Mouse (Mus musculus) monocyte, adult 5-6 weeks (primary cell): ENCODE measurements around the gene A630001G21Rik. TPM values are rescaled to one million over a fixed set of nuclear protein-coding genes. Genes with fewer than 3 reads are reported as not detected.
"Not testable (repeated sequence)": the region's sequence is repeated elsewhere in the genome, so short reads cannot be mapped to it uniquely, and the experiment has no call there.

Experiments
- ATAC-seq: fragments of 153-309, 156-312 bp; replicated peaks from 2 replicates; pipeline ENCODE4 v1.8.0; 2017; ENCODE audit warnings: mild to moderate bottlenecking; ENCODE audit not compliant: low TSS enrichment, insufficient number of reproducible peaks, severe bottlenecking, poor library complexity, low FRiP score
- total RNA-seq: library from RNA; stranded (forward); fragments of 200-1000, 200-491, 200-594 nt; gene quantifications from 3 replicates; pipeline ENCODE4 v1.2.3, GENCODE M21; 2017

The A630001G21Rik gene
- total RNA-seq: 106 to 140 TPM (median 120 TPM) in 3 replicates

DNA sequence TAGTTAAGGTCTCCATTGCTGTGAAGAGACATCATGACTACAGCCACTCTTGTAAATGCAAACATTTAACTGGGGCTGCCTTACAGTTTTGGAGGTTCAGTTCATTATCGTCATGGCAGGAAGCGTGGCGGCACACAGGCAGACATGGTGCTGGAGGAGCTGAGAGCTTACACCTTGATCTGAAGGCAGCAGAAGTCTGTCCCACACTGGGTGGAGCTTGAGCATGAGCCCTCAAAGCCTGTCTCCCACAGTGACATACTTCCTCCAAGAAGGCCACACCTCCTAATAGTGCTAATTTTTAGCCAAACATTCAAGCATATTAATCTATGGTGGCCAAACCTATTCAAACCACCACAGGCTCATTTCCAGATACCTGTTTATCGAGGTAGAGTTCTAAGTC is at the start of gene A630001G21Rik:
A630001G21Rik (minus strand) TSS at position 208 of the 400 bp plus-strand sequence.
- no peak for ATAC-seq

DNA sequence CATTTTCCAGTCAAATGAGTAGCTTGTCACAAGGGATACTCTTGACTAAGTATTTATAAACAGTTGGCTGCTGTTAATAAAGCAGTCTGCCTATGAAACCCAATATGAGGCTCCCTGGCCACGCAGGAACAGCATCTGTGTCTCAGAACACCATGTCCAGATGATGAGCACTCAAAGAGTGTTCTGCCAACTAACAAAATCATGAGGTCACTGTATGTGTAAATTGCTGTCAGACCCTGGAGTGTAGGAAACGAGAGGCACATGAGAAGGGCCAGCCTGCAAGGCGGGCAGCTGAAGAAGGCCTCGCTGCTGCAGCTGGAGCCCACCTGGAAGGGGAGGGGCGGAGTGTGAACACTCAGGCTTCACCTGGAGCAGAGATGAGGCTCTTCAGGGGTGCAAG is 48.7 kb upstream of the A630001G21Rik start:
- no peak for ATAC-seq

DNA sequence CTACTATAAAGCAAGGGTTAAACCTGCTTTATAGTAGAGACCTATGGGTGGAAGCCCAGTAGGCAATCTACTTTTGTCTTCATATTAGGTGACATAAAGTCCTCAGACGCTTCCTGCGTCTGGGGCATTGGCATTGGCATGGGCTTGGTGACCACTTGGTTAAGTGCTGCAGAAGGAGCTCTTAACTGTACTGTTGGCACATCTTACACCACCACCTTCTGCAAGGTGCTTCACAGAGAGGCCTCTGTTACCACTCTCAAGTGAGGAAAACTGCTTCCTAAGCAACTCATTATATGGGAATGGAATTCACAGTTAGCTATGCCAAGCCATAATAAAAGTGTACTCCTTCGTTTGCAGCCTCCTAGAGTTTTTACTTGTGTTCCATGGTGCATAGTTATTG is 46.5 kb upstream of the A630001G21Rik start:
- ATAC-seq: no peak

DNA sequence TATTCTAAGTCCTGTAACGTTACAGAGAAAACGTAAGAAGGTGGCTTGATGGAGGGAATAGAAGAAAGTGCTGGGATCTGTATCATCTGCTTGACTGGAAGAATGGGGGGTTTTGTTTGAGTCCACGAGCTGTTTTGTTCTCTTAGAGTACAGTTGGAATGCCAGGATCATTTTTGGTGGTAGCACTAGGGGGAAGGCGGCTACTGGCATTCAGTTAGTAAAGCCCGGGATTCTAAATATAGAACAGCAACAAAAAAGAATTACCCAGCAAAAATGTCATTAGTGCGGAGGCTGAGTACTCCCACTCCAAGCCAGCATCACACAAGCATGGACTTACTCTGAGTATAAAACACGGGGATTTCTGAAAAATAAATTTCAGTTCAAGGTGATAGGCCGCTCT is 43.8 kb upstream of the A630001G21Rik start:
- no peak for ATAC-seq

DNA sequence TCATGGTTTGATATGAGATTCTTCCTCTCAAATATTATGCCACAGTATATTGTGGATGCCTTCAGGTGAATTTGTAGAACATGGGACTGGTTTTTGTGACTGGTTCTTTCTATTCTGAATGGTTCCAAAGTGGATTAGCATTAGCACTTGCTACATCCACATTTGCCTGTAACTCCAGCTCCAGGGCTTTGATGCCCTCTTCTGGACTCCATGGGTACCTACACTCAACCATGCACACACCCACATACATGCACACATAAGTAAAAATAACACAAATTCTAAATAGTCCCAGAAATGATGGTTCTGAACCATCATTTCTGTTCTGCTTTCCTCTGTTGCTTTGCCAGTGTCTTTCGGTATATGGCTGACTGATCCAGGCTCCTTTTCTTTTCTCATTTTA is 41.3 kb upstream of the A630001G21Rik start:
- no peak for ATAC-seq

DNA sequence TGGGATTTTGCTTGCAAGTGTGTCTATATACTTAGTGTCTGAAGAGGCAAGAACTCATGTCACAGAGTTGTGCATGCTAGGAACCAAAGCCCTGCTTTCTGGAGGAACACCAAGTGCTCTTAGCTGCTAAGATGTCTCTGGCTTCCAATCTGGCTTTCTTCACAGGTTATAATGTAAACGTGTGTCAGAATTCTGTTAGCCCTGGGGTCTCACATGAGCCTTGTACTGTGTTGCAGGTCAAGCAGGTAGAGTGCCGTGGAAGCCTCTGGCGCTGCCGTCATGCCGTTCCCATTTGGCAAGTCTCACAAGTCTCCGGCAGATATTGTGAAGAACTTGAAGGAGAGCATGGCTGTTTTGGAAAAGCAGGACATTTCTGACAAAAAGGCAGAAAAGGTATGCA is 39.7 kb upstream of the A630001G21Rik start:
- ATAC-seq: no peak

DNA sequence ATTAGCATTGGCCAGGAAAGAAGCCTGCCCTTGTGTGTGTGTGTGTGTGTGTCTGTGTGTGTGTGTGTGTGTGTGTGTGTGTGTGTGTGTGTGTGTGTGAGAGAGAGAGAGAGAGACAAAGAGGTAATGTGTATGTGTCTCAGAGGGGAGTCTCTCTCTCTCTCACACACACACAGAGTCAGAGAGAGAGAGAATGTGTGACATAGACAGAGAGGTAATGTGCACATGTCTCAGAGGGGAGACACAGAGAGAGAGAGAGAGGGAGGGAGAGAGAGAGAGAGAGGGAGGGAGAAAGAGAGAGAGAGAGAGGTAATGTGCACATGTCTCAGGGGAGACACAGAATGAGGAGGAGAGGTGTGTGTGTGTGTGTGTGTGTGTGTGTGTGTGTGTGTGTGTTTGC is 35.8 kb upstream of the A630001G21Rik start:
- not testable (repeated sequence) for ATAC-seq

DNA sequence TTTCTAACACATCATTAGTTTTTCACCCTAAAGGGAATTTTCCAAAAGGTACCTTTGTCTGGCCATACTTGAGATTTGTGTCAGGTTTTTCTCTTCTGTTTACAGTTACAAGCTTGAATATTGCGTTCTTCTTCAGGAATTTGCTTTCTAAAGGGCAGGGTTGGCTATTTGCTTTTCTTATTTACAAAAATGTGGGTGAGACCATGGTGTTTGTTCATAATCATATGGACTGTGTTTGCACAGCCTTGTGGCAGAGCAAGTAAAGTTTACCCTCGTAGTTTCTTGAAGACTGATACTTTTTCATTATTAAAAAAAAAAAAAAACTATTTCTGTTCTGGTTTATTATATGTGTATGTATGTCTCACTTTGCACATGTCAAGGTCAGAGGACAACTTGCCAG is 32.3 kb upstream of the A630001G21Rik start:
- ATAC-seq: no peak

DNA sequence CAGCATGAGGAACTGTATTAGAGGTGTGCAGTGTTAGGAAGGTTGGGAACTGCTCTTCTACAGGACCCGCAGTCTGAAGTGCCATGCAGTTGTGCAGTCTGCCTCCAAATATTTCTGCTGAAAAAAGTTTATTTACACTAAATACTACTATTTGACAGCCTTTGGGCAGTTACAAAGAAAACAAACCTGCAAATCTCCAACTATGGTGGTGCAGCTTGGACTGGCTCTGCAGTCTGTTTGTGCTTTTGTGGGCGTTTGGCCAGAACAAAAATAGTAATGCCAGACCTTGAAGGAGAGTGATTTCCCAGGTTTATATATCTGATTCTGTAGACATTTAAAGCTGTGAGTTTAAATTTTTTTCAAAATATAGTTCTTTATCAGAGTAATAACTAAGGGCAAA is 31.9 kb upstream of the A630001G21Rik start:
- no peak for ATAC-seq

DNA sequence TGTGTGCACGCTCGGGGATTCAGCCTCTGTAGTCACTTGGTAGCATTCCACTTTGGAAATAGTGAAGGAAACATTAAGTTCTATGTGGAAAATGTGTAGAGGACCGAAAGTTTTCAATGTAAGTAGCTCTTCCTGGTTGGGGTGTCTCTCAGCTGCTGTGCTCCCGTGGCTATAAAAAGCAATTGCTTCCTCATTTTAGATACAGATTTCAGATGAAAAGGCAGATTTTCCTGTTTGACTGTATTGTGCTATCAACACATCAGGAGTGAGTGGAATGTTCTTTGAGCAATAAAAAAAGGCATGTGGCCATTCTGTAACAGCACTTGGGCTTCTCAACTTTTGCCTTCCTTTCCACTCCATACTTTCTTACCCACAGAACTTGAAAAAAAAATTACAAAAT is 30.8 kb upstream of the A630001G21Rik start:
- no peak for ATAC-seq

DNA sequence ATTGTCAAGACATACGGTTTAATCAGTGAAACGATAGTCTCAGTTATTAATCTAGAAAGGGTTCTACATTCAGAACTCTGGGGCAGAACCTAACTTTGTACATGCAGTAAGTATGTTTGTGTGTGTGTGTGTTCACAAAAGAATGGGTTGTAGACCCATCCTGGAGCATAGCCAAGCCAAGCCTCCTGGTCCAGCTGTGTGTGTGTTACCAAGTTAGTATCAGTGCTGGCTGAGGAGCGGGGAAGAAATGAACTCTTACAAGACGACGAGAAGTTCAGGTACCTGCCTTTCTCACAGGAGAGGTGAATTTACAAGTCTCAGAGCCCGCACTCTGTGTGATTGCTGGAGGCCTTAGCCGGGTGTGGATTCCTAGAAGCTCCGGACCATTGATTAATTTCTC is 26.1 kb upstream of the A630001G21Rik start:
- ATAC-seq: no peak

DNA sequence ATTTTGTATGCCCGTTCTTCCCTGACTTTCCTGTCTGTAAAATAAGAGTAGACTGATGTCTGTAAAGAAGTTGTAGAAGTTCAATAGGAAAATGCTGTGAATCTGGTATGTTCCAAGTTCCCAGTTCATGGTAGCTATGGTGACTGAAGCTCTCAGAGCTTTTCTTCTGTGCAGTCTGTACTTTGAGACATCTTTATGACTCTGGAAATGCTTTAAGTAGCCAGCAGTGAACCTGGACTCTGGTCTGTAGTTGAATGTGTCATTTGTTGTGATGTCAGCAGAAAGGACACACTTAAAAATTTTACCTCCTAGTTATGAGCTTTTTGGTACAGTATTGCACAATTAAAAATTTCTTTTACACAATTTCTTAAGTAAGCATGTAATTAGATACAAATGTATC is 24.1 kb upstream of the A630001G21Rik start:
- ATAC-seq: no peak

DNA sequence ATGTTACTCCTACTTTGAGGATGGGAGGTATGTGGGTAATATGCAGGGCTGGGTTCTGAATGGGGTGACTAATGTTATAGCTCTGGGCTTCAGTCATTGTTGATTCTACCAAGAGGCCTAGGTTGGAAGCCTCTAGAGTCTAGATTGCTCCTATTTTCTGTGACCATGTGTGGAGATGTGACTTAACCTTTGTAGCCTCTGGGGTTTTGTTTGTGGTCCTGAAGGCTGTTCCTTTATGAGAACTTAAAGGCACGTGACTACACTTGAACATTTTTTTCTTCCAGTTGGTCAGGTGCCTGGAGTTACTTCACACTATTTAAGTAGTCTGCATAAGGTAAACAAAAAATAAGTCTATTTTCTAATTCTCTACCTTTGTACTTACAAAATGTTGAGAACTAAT is 21.3 kb upstream of the A630001G21Rik start:
- no peak for ATAC-seq

DNA sequence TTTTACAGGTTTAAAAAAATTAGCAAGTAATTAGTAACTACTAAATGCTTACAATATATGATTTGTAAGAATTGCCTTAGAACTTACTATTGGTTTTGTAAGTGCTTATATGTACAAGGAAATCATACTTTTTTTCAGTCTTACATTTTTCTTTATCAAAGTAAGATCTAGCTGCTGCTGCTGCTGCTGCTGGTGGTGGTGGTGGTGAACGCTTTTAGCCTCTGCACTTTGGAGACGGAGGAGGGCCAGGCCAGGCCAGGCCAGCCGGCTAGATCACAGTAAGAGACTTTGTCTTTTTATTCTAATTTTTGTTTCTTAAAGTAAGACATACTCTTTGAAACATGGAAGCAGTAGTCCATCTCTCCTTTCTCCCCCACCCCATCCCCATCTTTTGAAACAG is 16.8 kb upstream of the A630001G21Rik start:
- no peak for ATAC-seq

DNA sequence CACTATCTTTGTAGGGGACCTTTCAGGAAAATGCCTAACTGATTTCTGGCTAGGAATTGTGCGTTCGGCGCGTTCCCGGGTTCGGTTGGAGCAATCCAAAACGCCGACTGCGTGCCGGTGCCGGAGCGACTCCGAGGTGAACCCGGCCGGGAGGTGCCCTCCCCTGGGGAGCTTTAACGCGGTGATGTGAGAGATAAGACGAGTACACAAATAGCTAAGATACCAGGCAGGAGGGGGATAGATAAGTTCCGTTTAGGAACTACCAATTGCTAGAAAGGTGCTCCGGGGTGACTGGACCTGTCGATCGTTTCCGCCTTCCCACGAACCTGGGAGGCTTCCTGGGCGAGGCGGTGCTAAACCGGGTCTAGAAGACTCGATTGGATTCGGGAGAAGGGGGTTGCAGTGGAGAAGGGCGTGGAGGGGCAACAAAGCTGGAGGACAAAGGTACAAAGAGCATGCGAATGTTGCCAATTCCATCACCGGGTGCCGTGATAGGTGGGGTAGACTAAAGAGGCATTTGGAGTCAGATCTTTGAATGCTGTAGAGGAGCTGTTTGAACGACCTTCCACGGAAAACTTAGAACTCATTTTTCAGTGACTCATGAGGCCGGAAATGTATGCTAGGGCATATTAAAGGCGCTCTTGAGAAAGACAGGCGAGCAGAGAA is 15.8 kb upstream of the A630001G21Rik start:
- peak; percentile 20; the same call in 1 of the 2 replicates for ATAC-seq

DNA sequence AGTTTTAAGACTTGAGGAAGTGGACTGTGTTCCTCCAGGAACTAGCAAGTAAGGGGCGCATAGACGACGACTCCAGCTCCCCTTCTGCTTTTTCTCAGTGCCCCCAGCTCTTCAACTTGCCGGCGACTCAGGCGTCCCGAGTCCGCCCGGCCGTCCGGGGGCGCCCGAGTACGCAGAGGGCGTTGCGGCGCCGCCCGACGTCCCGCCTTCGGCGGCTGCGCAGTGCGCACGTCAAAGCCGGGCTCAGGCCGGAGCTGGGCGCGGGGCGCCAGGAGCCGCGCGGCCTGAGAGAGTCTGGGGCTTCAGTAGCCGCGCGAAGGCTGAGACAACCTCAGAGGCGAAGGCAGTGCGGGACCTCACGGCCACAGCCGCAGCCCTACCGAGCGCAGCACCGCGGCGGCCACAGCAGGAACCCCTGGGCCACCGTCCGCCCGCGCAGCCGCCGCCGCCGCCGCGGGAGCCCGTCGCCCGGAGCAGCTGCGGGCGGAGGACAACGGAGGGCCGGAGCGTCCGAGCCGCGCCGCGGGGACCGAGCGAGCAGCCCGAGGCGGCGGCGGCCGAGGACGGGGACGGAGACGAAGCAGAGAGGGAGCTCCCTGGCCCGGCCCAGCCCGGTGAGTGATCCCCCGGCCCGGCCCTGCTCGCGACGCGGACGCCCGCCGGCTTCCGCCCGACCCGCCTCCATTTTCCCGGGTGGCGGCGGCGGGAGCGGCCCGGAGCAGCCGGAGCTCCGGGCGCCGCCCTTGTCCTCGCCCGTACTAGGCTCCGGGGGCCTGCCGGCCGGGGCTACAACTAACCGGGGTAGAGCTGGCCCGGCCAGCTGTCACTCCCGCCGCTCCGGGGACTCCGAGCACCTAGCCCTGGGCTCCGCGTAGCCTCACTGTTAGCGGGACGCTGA is 15.0 kb upstream of the A630001G21Rik start, which contains the start of gene Cab39:
Cab39 (plus strand) TSS at position 234 of the 898 bp plus-strand sequence.
- peak; percentile 83 for ATAC-seq

DNA sequence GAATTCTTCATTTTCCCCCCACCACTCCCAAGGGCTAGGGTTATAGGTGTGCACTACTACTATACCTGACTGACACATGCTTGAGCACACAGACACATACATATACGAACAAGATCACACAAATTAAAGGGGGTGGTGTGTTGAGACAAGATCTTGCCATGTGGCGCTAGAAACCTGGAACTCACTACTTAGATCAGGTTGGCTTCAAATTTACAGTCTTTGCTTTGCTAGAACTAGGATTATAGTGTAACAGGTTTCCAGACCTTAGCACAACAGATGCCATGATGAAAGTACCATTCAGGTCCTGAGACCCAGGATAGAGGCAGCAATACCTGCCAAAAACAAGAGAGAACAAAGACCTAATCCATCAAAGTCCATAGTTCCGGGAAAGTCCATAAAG is 13.0 kb upstream of the A630001G21Rik start:
- no peak for ATAC-seq

DNA sequence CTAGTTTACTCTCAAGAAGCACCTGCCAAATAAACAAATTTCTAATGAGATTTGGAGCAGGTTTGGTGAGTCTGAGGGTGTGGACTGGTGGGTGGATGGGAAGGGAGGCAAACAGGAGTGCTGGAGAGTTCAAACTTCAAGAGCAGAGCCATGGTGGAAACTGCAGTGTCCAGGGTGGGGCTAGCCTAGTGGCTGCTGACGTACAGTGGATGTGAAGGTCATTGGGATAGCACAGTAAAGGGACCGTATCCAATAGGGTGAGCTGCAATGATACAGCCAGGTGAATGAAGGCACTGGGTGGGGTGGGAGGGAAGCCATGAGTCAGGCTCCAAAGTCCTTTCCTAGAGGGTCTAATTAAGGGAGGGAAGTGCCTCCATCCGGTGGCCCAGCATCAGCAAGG is 12.1 kb upstream of the A630001G21Rik start:
- no peak for ATAC-seq

DNA sequence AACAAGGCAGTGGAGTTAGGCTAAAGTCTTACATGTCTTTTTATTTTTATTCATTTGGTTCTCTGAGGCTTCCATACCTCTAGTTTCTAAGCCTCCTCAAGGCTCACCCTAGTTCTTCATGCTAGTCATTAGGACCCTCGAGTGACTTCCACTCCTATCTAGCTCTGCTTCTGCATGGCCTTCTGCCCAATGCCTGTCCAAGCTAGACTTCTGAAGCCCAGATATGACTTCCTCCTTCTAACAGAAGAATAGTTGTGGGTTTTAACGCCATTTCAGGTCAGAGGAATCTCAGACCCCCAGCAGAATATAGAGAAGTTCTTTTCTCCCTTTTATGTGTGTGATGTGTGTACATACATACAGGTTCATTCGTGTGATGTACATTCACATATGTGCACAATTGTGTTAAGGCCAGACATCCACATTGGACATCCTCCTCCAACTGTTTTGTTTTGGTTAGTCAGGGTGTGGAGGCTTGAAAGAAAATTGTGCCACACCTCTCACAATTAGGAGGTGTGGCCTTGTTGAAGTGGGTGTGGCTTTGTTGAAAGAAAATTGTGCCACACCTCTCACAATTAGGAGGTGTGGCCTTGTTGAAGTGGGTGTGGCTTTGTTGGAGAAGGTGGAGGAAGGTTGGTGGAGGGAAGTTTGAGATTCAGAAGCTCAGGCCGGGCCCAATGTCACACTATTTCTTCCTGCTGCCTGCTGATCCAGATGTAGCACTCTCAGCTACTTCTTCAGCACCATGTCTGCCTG is 1.2 kb upstream of the A630001G21Rik start:
- peak; percentile 89 for ATAC-seq
